Mouse (Mus musculus) brain, embryonic 14.5 days (tissue): ENCODE data around the gene Mindy4.

Source experiments
- CTCF ChIP-seq: fragments of 200-500 bp; IDR thresholded peaks from 2 replicates; pipeline ENCODE4 v1.5.1; 2012; ENCODE audit warnings: inconsistent platforms, mild to moderate bottlenecking, moderate library complexity, borderline replicate concordance; ENCODE audit not compliant: insufficient read depth, insufficient read length; ENCODE audit errors: extremely low read depth
- POLR2A ChIP-seq: fragments of 200-500 bp; IDR thresholded peaks from 2 replicates; pipeline ENCODE4 v1.6.1; 2012; ENCODE audit warnings: mild to moderate bottlenecking, inconsistent platforms, borderline replicate concordance; ENCODE audit not compliant: poor library complexity, insufficient read depth, insufficient read length, severe bottlenecking; ENCODE audit errors: extremely low read depth

DNA sequence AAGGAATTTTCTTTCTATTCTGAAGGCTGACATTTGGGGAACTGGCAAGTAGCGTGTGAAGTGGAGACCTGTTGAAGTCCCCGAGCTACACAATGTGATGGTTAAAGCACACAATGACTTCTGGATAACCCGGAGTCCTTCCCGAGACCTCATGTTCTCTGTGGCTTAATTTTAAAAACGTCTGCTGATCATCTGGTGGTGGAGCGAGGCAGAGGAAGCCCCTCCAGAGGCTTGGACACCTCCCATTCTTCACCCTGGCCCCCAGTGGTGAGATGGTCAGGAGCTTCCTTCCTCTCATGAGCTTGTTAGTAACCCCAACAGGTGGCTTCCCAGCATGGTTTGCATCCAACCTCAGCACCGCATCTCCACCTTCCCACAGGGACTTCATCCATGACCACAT, 43.3 kb downstream of the Mindy4 start:
- TF ChIP-seq POLR2A (no peak), CTCF (no peak)
